In genomic region chr19:6046294-6047153, GRCm38 (mm10) we compare ENCODE assay signal across 8 mouse cellular contexts. TPM values are rescaled to one million over a fixed set of nuclear protein-coding genes. Genes with fewer than 3 reads are reported as not detected.
DNase-seq lines count a peak whose midpoint lies in the region; ATAC-seq and TF ChIP-seq lines count a peak whose summit lies in the region.

Gene Syvn1 (plus strand): TSS chr19:6046576.

- peak within 1 kb of the TSS; percentile 94 for H3K9ac ChIP-seq in heart, embryonic 11.5 days (ENCODE audit: low read depth, low read length)
- peak within 1 kb of the TSS; percentile 86 for H3K9ac ChIP-seq in kidney, embryonic 16.5 days (replicated peaks; ENCODE audit: low read length)
- H3K9ac ChIP-seq in liver, adult 2 months (ENCODE audit: low read depth, low read length), result peak within 1 kb of the TSS; percentile 91

- H3K4me1 ChIP-seq in erythroblast, embryonic 14.5 days (ENCODE audit: control insufficient read depth), result peaks cover 52% of the 10 kb centered on the region
- H3K4me1 ChIP-seq in heart, embryonic 11.5 days (ENCODE audit: control insufficient read depth, insufficient read depth, low read length), result peaks cover 16% of the 10 kb centered on the region
- peaks cover 25% of the 10 kb centered on the region for H3K4me1 ChIP-seq in kidney, embryonic 16.5 days (ENCODE audit: insufficient read depth, low read length)
- H3K4me1 ChIP-seq in liver, adult 2 months (ENCODE audit: control insufficient read depth, insufficient read depth, low read length), result peaks cover 30% of the 10 kb centered on the region

- DNase-seq in B cell, adult 2 months, result peak; percentile 89 to 92
- peak; percentile 98 for DNase-seq in brain, embryonic 14.5 days (ENCODE audit: low read depth)
- peak; percentile 95 for DNase-seq in liver, adult 2 months (ENCODE audit: extremely low read depth, low read depth, low spot score)
- DNase-seq in splenic B cell, adult 2 months (ENCODE audit: low read depth, low spot score), result peak; percentile 95

- no peaks in the 10 kb centered on the region for H3K9me3 ChIP-seq in erythroblast, embryonic 14.5 days (ENCODE audit: control insufficient read depth, low read length)
- H3K9me3 ChIP-seq in heart, embryonic 11.5 days (replicated peaks; ENCODE audit: control insufficient read depth, low read length), result no peaks in the 10 kb centered on the region
- no peaks in the 10 kb centered on the region for H3K9me3 ChIP-seq in kidney, embryonic 16.5 days (ENCODE audit: low read length)

- no peaks in the 10 kb centered on the region for H3K27me3 ChIP-seq in erythroblast, embryonic 14.5 days (ENCODE audit: control insufficient read depth)
- H3K27me3 ChIP-seq in heart, embryonic 11.5 days (ENCODE audit: control insufficient read depth, insufficient read depth, low read length), result no peaks in the 10 kb centered on the region
- H3K27me3 ChIP-seq in kidney, embryonic 16.5 days (ENCODE audit: insufficient read depth, low read length), result no peaks in the 10 kb centered on the region
- H3K27me3 ChIP-seq in liver, adult 2 months (ENCODE audit: control insufficient read depth, insufficient read depth, low read length), result no peaks in the 10 kb centered on the region
- H3K27me3 ChIP-seq in myocyte (ENCODE audit: control insufficient read depth, insufficient read depth, insufficient read length), result no peaks in the 10 kb centered on the region
- H3K27me3 ChIP-seq in splenic B cell, adult 2 months (ENCODE audit: control insufficient read depth, insufficient read depth, low read length, poor library complexity, severe bottlenecking), result no peaks in the 10 kb centered on the region

- H3ac ChIP-seq in myocyte (ENCODE audit: control insufficient read depth, insufficient read length), result peak within 1 kb of the TSS; percentile 46

- peak within 1 kb of the TSS; percentile 98 for H3K27ac ChIP-seq in heart, embryonic 11.5 days (ENCODE audit: low read depth, low read length)
- H3K27ac ChIP-seq in kidney, embryonic 16.5 days (ENCODE audit: low read length), result peak within 1 kb of the TSS; percentile 98
- H3K27ac ChIP-seq in liver, adult 2 months (replicated peaks; ENCODE audit: insufficient read depth, low read depth, low read length), result peak within 1 kb of the TSS; percentile 100

- TF ChIP-seq CTCF in brain, embryonic 14.5 days (IDR thresholded peaks at IDR 0.05; ENCODE audit: borderline replicate concordance, extremely low read depth, insufficient read depth, insufficient read length), result no peak
- TF ChIP-seq CTCF in liver, adult 2 months (IDR thresholded peaks at IDR 0.05; ENCODE audit: low read depth, low read length), result no peak

- peak; percentile 84 for ATAC-seq in heart, embryonic 11.5 days (replicated peaks; ENCODE audit: insufficient number of reproducible peaks, low FRiP score, low TSS enrichment)
- ATAC-seq in kidney, embryonic 16.5 days (ENCODE audit: low FRiP score, low TSS enrichment), result peak; percentile 90

- H3K79me2 ChIP-seq in liver, adult 2 months (ENCODE audit: control insufficient read depth, insufficient read depth, low read length), result peaks cover 25% of the 10 kb centered on the region; the same call in 1 of the 2 replicates
- H3K79me2 ChIP-seq in myocyte (ENCODE audit: control insufficient read depth, insufficient read depth), result peaks cover 16% of the 10 kb centered on the region

- H3K4me2 ChIP-seq in heart, embryonic 11.5 days, result peak within 1 kb of the TSS; percentile 97
- H3K4me2 ChIP-seq in kidney, embryonic 16.5 days (replicated peaks; ENCODE audit: low read depth, low read length), result peak within 1 kb of the TSS; percentile 71
- peak within 1 kb of the TSS; percentile 95 for H3K4me2 ChIP-seq in myocyte (ENCODE audit: low read depth)

- H3K4me3 ChIP-seq in erythroblast, embryonic 14.5 days (replicated peaks), result peak within 1 kb of the TSS; percentile 95
- H3K4me3 ChIP-seq in heart, embryonic 11.5 days (ENCODE audit: low read depth, low read length), result peak within 1 kb of the TSS; percentile 82
- peak within 1 kb of the TSS; percentile 77 for H3K4me3 ChIP-seq in kidney, embryonic 16.5 days (ENCODE audit: low read length)
- H3K4me3 ChIP-seq in liver, adult 2 months (ENCODE audit: insufficient read depth, low read depth, low read length), result peak within 1 kb of the TSS; percentile 69
- H3K4me3 ChIP-seq in myocyte, result peak within 1 kb of the TSS; percentile 94

- H3K36me3 ChIP-seq in erythroblast, embryonic 14.5 days (ENCODE audit: control insufficient read depth), result peaks cover 49% of the 10 kb centered on the region
- H3K36me3 ChIP-seq in heart, embryonic 11.5 days (ENCODE audit: control insufficient read depth, insufficient read depth, low read length), result peaks cover 31% of the 10 kb centered on the region
- peaks cover 36% of the 10 kb centered on the region for H3K36me3 ChIP-seq in kidney, embryonic 16.5 days (ENCODE audit: insufficient read depth, low read length)
- H3K36me3 ChIP-seq in liver, adult 2 months (ENCODE audit: control insufficient read depth, insufficient read depth, low read length), result peaks cover 20% of the 10 kb centered on the region; the same call in 1 of the 2 replicates
- H3K36me3 ChIP-seq in myocyte (ENCODE audit: control insufficient read depth, insufficient read depth), result peaks cover 13% of the 10 kb centered on the region
- H3K36me3 ChIP-seq in splenic B cell, adult 2 months (ENCODE audit: control insufficient read depth, insufficient read depth, low read length, poor library complexity, severe bottlenecking), result peaks cover 12% of the 10 kb centered on the region

- whole genome bisulfite sequencing in heart, embryonic 11.5 days (ENCODE audit: insufficient replicate concordance), result under 1% methylated on average over 65 of the region's 65 CpGs
- 0% methylated on average over 65 of the region's 65 CpGs for WGBS in kidney, embryonic 16.5 days
- under 1% methylated on average over 65 of the region's 65 CpGs for WGBS in liver, adult 2 months

- TF ChIP-seq POLR2A in brain, embryonic 14.5 days (IDR thresholded peaks at IDR 0.05; ENCODE audit: borderline replicate concordance, extremely low read depth, insufficient read depth, insufficient read length, poor library complexity, severe bottlenecking), result peak; percentile 77; the same call in 1 of the 2 replicates
- TF ChIP-seq POLR2A in liver, adult 2 months (IDR thresholded peaks at IDR 0.05; ENCODE audit: extremely low read depth, insufficient read depth, low read length), result peak; percentile 75
- TF ChIP-seq POLR2A in myocyte (IDR thresholded peaks at IDR 0.05; ENCODE audit: insufficient read length, low read depth), result peak; percentile 93

TF ChIP-seq in myocyte, 11 proteins besides CTCF, POLR2A, EP300 and RAD21:
- peak; percentile 79 for TF ChIP-seq POLR2AphosphoS2 (IDR thresholded peaks at IDR 0.05; ENCODE audit: insufficient read length, low read depth)
- TF ChIP-seq USF1 (IDR thresholded peaks at IDR 0.05; ENCODE audit: low read depth), result no peak
- peak in 1 of 3 experiments; percentile 11 for TF ChIP-seq MYOD1 (IDR thresholded peaks at IDR 0.05; ENCODE audit: control insufficient read depth in 1 of 3, insufficient read length in 2 of 3, low read depth in 2 of 3)
- no peak for TF ChIP-seq CEBPB (IDR thresholded peaks at IDR 0.05; ENCODE audit: insufficient read depth, poor library complexity, severe bottlenecking)
- no peak for TF ChIP-seq MAX (IDR thresholded peaks at IDR 0.05; ENCODE audit: low read depth)
- no peak for TF ChIP-seq TCF3 (IDR thresholded peaks at IDR 0.05; ENCODE audit: insufficient read length, low read depth)
- TF ChIP-seq TCF12 (IDR thresholded peaks at IDR 0.05; ENCODE audit: insufficient read depth, poor library complexity, severe bottlenecking), result no peak
- no peak for TF ChIP-seq REST (IDR thresholded peaks at IDR 0.05; ENCODE audit: insufficient read depth, insufficient read length)
- no peak for TF ChIP-seq SRF (IDR thresholded peaks at IDR 0.05; ENCODE audit: control insufficient read depth, insufficient read length, low read depth)
- peak; percentile 3 for TF ChIP-seq E2F4 (IDR thresholded peaks at IDR 0.05; ENCODE audit: insufficient read depth)
- TF ChIP-seq MYOG (IDR thresholded peaks at IDR 0.05; ENCODE audit: control insufficient read depth in 1 of 3, insufficient read depth in 1 of 3, insufficient read length in 2 of 3, low read depth in 2 of 3), result peak in 1 of 3 experiments; percentile 33

RNA-seq across cellular contexts. Expression of gene Syvn1, which starts in this region (rescaled TPM):
- 24.6 and 38.8 TPM in 2 replicates for polyA plus RNA-seq in brain, embryonic 14.5 days (2012; rRNA removed)
- 9.5 and 10.2 TPM in 2 replicates for polyA plus RNA-seq in erythroblast, embryonic 14.5 days (2012)
- 19.5 and 22.1 TPM in 2 replicates for polyA plus RNA-seq in heart, embryonic 11.5 days (2014; fragmentation: Nextera tagmentation; extraction: Ambion mirVana)
- polyA plus RNA-seq in kidney, embryonic 16.5 days (2015; fragmentation: Nextera tagmentation; extraction: Ambion mirVana), result 33.1 and 39.0 TPM in 2 replicates
- 7.6 and 15.2 TPM in 2 replicates for total RNA-seq in liver, adult 2 months (2014; rRNA removed)
- 53.0 and 64.7 TPM in 2 replicates for polyA plus RNA-seq in liver, adult 2 months (2012; rRNA removed)
- polyA plus RNA-seq in myocyte (2012; fragmentation: generic; extraction: Trizol), result 24.3 TPM

Comparison
In these comparisons a context has a peak if more than half of its experiments do, and no peak if none do; other contexts are left out.
1. Peak in every context shown above with its lines: DNase-seq, ATAC-seq, H3K4me3 ChIP-seq and H3K27ac ChIP-seq.